Mouse (Mus musculus) c-Kit-positive CD71-negative TER-119-negative erythroid progenitor cells, embryonic 14.5 days (primary cell): ENCODE results near the gene Arhgef12.
"Not testable (repeated sequence)": the region's sequence is repeated elsewhere in the genome, so short reads cannot be mapped to it uniquely, and the experiment has no call there.

Experiments
- DNase-seq: peaks from one replicate; pipeline ENCODE4 v3.0.0-alpha.2; 2013; ENCODE audit warnings: low read depth

Arhgef12 gene

DNA sequence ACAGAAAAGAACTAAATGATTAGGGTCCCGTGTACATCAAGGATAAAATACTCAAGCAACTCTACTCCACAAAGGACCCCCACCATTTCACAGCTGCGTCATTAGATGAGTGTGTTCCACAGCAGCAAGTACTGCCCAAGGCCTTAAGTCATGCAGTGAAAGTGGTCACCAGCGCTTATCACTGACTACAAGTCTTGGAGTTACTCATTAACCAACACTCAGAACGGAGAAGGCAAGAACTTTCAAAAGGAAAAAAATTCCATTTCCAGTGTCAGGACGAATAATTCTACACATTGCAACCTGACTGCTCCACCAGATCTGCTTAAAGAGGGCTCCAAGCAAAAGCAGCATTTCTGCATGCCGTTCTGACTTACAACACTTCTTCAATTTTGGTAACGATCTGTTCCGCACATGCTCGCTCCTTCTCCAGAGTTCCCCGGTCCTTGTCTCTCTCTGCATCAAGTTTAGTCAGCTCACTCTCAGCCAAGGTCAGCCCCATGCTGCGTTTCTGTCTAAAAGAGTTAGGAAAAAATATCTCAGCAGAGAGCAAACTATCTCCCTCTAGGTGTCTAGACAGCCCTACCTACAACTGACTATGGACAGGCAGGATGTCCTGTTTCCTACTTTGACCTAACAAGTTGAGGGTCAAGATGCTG lies 106.3 kb downstream of the Arhgef12 start:
- no peak for DNase-seq

DNA sequence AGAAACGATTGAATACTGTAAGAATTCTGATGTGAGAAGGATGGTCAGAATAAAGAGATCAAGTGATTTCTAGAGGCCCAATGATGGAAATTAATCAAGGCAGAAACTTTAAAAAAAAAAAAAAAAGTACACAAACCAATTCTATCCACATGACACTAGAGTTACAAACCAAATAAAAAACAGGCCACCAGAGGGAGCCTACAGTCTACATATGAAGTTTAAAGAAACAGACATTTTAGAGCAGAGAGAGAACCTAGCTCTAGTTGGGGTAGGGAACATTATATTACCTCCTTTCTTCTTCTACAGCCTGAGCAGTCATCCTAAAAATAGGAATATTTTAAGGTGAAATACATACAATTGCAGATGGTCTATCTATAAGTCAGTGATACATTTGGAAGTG lies 107.0 kb downstream of the Arhgef12 start:
- peak; percentile 32 for DNase-seq

DNA sequence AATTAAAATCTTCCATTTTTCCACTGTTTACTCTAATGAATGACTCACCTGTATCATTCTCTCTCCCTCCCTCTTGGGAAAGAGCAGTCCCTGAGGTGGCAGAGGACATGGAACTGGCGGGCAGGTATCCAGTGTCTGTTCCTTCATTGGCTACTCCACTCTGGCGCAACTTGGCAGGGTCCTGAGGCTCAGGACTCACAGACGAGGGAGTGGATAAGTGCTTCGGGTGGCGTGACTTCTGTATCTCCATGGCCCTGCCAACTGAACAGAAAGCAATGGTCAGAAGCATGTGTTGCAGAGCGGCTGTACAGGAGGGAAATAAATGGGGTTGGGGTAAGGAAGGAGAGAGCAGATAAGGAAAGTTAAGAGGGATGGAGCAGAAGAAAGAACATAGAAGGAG lies 109.5 kb downstream of the Arhgef12 start:
- no peak for DNase-seq

DNA sequence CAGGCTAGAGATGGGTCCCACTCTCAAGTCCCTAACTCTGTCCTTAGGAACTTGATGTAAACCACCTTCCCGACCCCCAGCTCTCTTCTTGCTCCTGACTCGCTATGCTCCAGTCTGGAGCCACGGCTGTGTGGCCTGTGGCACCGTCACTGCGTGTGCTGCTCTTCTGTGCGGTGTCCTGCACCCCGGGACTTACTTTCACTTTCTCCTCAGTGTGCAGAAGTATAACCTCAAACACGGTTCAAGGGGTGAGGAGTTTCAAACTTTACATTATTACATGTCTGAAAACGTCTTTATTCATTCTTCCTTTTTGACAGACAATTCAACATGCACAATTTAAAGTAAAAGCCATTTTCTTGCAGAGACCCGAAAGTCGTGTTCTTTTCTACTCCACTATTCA lies 111.7 kb downstream of the Arhgef12 start:
- no peak for DNase-seq

DNA sequence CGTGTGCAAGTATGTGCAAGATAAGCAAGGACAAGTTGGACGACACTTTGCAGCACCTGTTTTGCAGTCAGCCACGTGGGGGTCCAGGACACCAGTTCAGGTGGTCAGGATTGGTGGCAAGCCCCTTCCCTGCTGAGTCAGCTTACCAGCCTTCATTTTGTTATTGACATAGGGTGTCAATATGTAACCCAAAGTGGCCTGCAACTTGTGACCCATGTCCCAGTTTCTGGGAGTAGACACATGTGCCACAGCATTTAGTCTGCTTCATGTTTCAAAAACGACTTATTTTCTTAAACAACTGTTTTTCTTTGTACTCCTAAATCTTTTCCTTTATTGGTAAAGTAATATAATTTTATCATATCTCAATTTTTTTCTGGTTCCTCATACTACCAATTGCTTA lies 112.3 kb downstream of the Arhgef12 start:
- DNase-seq, result no peak

DNA sequence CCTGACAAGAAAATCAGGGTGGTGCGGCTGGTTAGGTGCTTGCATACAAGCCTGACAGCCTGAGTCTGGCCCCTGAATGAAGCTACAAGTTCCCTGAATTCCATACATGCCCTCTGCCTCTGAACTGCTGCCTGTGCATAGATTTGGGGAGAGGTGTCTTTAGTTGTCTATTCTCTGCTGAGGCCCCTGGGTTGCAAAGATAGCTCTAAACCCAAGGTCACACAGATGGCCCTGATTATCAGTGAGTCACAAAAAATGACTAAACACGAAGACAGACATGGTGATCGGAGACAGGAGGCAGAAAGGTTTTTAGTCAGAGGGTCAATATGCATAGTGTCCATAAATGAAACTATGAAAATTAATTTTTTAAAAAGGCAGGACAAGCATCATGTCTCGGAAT lies 113.4 kb downstream of the Arhgef12 start:
- DNase-seq, result no peak

DNA sequence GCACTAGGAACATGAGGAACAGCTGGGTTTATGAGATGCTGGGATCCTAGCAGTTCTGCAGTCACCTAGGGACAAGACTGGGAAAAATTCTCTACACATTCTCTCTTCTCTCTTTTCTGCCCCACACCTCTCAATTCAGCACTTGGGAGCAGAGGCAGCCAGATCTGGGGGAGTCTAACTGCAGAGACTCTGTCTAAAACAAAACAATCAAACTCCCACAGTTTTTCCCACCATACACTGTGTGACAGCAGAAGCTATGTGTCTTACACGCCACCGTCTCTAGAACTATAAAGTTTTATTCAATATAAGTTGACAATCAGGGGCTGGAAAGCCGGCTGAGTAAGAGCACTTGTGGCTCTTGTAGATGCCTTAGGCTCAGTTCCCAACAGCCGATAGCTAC lies 119.1 kb downstream of the Arhgef12 start:
- no peak for DNase-seq

DNA sequence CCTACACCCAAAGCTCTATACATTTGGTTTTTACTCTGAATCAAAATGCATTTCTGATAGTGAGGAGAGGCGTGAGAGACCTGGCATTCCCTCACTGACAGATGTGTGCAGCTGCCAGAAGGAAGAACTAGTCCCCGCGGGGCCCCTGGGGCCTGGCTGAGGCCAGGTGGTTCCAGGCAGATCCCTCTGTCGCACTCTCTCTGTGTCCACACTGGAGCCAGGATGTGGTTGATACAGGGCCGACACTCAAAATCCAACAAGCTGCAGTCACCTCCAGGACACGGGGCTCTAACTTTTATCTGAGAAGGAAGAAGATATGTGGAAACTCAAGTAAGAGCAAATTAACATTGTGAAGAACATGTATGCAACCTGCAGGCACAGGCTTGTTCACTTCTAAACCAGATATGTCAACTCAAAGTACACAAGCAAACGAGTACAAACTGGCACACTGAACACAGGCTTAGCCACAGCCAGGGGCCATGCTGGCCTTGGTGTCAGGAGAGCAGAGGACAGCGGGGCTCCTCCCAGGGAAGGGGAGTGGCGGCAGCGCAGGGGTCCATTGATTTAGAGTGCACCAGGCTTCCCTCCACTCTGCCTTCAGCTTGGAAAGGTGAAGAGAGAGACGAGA lies 138.0 kb downstream of the Arhgef12 start:
- no peak for DNase-seq

DNA sequence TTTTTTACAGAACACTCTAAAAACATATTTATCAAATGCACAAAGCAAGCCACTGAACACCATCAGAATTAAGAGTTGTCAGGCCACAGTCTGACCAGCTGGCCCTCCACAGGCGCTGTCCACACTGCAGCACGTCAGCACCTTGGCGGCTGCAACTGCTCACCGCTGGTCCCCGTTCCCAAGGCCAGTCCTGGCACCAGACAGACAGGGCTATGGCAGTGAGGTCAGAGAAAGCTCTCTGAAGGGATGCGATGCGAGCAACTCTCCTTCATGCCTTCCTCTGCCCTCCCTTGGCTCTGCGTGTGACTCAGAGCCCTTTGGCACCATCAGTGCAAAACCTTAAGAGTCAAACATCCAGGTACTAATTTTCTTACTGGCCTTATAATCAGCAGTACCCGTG lies 139.3 kb downstream of the Arhgef12 start:
- no peak for DNase-seq

DNA sequence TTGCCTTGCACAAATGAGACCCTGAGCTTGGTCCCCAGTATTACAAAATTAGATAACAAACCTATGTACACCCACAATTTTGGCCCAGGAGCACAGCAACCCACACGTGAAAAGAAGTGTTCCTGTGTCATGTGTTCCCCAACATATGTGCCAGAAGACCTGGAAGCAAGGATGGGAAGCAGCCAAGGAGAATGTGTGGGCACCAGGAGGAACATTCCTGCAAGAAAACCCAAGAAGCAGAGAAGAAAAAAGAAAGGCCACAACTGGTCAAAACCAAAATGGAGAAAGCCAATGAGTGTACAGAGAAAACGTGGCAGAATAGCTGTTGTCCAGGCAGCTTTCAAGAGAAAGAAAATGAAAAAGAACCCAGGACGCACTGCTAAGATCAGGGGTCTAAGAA lies 142.2 kb downstream of the Arhgef12 start:
- not testable (repeated sequence) for DNase-seq

DNA sequence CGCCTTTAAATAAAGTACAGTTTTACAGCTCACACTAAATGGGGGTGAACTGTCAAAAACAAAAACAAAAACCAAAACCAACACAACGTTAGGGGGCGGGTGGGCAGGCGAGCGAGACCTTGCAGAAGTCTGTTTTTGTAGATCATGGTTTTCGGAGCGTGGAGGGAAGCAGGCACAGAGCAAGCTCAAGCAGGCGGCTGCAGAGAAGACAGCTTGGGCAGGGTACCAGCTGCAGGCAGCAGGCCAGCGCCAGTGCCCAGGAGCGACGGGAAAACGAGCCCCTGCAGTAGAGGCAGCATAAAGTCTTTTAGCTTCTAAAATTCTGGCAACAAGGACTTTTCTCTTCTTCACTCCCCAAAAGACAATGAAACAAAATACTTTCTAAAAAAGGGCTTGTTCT lies 142.7 kb downstream of the Arhgef12 start:
- DNase-seq, result no peak

DNA sequence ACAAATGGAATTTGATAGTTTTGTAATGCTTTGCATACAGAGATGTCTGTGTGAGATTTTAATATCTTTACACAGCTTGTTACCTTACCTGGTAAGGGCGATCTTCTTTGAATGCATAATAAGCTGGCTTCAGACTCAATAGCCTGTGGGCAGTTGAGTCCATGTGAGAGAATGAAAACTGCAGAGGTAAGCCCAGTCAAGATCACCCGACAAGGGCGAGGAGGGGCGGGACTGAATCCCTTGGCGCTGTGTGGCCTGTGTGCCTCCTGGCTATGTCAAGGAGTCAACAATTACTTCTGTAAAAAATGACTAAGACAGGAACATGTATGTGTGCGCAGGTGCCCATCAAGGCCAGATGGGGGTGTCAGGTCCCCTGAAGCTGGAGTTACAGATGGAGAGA lies 144.5 kb downstream of the Arhgef12 start:
- DNase-seq, result no peak

DNA sequence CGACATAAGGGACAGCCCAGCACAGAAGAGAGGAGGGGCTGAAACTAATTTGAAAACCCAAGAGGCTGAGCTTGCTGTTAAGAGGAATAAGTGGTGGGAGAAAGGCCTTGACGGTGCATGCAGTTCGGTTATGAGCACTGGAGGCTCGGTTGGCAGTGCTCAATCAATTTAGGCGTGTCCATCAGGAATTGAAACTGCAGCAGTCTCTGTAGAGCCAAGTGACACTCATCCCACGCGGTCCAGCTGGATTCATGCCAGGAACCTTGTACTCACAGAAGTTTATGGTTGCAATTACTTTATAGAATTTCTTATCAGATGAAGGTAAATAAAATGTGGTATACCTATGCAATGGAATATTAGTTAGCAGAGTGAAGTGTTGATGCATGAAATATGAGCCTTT lies 148.6 kb downstream of the Arhgef12 start:
- no peak for DNase-seq

DNA sequence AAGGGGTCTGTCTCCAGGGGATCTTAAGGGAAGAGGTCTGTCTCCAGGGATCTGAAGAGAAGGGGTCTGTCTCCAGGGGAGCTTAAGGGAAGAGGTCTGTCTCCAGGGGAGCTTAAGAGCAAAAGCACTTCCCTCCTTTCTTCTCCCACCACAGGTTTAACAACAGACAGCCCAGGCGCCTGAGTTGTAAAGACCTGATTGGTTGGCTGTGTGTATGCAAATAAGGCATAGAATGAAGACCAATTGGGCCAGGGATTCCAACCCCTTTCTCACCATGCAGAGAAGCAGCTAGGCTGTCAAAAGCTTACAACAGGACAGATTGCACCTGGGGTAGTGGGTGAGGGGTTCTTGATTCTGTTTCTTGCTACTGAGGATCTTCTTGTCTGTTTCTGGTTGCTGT lies 158.7 kb downstream of the Arhgef12 start:
- DNase-seq, result no peak

DNA sequence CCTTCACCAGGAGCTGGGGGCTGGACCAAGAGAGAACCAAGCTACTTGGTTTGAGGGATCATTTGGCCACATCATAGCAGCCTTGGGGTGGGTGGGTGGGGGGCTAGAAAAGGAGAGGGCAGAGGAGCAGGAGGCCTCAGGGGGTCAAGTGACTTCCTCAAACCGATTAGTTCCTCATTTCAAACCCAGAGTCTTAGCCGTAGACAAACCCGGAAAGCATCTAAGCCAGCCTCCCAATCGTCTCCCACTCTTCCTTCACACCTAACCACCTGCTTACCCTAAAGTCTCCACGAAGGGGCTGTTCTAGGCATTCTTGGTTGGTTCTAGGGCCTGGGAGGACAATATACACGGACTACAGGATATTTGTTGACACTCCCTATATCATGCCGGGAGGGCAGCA lies 161.9 kb downstream of the Arhgef12 start:
- no peak for DNase-seq

DNA sequence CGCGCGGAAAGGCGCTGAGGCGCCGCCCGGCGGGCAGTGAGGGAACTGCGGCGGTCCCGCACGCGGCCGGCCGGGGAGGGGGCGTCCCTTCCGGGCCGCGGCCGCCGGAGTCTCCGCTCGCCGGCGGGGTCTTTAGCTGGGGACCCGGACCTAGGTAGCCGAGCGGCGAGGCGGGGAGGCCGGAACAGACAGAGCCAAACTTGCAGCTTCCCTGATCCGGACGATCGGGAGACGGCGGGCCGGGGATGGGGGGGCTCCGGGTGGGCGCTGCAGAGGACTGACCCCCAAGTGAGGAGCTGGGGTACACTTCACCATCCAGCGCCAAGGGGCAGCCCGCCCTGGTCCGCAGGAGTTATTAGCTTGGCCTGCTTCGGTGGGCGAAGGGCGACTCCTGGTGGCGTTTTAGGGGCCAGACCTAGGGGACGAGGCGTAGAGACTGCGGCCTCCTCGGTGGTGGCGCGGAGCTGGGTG lies 162.5 kb downstream of the Arhgef12 start:
- peak; percentile 60 for DNase-seq

DNA sequence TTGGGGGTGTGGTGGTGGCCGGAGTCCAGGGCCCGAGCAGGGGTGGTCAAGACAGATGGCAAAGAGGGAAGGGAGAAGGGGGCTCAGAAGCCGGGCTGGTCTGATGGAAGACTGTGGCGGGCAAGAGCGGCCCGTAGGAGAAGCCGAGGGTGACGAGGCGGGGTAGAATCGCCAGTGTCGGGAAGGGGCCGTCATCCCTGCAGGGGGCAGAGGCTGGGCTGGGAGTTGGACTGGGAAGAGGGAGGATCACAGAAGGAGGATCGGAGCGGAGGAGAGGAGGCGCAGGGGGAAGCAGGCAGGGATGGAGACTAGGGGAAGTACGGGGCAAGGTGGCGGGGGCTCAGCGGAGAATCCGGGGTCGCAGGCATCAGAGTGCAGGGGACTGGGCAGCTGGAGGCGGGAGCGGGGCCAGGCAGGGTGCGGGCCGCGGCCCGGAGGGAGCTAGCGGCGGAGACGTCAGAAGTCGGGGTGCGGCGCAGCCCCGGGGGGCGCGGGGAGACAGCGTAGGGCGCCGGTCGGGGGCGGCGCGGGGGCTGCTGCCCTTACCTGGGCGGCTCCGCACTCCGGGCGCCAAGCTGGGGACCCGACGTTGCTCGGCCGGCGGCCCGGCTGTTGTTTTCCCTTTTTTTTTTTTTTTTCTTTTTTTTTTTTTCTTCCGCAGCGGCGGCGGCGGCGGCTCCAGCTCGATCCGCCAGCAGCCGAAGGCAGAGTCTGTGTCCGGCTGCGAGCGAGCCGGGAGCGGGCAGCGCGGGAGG lies 163.1 kb downstream of the Arhgef12 start, which contains the start of gene Grik4:
Grik4 (minus strand) TSS at position 713 of the 755 bp plus-strand sequence.
- no peak for DNase-seq

DNA sequence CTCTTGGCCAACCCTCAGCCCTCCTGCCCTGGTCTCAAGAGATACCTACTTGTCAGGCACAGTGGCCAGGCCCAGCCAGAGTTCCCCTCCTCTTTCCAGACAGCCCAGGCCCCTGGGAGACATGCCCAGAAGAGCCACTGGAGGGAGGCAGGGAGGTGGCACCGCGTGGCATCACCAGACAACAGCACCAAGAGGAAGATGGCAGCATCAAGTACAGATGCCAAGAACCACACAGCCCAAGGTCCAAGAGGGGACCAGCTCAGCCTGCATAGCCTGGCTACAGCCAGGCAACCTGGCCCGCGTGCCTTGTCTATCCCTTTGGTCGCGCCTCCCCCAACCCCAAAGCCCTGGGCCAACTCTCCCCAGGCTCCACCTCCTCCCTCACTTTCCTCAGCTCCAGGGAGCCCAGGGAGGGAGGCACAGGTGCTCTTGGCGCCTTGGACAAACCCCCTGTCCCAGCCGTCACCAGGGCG lies 163.9 kb downstream of the Arhgef12 start:
- DNase-seq, result no peak

DNA sequence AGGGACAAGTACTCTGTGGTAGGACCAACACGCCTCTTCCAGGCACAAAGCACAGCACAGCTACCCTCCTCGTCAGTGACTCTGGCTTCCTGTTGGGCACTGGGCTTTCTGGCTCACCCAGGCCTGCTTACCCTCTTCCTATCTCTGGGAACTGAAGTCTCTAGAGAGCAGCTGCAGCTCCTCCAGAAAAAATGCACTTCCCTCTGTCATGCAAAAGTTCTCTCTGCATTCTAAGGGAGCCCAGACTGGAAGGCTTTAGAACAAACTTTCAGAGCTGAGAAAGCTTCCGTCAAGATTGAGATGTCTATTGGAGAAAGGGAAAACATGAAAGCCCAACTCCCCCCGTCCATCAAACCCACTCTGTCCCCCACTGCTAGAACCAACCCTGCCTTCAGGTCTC lies 164.9 kb downstream of the Arhgef12 start:
- no peak for DNase-seq

DNA sequence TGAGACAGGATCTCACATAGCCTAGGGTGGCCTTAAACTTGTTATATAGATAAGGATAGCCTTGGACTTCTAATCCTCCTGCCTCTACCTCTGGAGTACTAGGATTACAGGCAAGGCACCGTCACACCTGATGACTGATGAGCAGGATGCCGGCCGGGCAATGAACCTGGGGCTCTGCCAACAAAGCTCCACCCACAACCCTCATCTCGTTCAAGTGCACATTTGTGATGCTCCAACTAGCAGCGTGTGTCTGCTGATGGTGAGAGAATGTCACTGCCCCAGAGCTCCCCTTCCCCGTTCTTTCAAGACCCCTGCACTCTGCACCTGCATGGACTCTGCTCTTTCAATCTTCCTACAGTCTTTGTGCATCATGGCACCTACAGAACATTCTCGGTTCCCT lies 174.9 kb downstream of the Arhgef12 start:
- DNase-seq, result no peak

DNA sequence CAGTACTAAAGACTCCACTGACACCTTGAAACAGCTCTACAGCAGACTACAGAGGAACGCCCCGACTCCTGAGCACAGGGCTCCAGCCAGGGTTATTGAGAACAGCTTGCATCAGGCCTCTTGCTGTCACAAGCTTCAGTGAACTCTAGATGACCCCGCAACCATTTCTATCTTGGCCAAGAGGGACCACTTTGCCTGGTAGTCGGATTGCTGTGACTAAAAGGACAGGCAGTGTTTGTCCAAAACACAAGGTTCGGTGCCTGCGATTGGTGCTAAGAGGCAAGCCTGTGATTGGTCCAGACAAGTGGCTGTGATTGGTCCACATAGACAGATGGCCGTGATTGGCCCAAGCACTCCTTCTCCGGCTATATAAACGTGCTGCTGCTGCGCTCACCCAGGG lies 179.5 kb downstream of the Arhgef12 start:
- DNase-seq, result no peak

DNA sequence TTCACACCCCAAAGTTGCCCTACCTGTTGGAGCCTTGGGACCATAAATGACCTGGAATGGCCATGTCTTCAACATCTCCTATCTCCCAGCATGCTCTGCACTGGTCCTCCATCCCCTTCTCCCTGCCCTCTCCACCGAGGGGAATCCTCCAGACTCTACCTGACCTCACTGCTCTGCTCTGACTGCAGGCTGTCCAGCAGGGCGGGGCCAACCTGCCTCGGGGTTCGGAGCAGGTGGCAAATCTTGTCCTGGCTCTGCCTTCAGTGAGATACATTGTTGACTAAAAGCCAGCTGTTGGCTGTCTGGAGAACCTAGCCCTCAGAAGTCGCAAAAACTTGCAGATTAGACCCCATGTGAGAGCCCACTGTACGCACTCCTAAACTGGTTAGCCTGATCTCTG lies 180.5 kb downstream of the Arhgef12 start:
- no peak for DNase-seq

DNA sequence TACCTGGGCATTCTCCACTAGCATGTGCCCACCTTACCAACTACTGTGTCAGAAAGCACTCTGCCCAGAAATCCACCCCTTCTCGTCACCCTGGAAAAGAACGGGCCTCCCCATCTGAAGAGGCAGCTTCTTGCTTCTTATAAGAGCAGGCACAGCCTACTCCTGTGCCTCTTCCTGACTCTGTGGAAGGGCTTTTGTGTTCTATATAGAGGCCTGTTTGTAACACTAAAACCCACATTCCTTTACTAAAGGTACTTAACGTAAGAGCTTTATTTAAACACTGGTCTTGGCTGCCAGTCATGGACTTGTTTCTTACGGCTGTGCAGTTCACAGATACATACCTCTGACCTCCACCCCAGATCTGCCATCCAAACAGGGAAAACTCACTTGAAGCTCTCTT lies 185.2 kb downstream of the Arhgef12 start:
- no peak for DNase-seq
